Mouse (Mus musculus): ENCODE results near the gene Faf2. TPM values are rescaled to one million over a fixed set of nuclear protein-coding genes. Genes with fewer than 3 reads are reported as not detected.

Gene Faf2
- polyA plus RNA-seq, 1 experiment from 2014 or later = 94.4 TPM

- Histone ChIP-seq H3K36me3 (peaks cover 64% of the 10 kb centered on the region), H3K4me2 (no peak overlapping the region), H3K9ac (replicated peaks) (no peak overlapping the region), H3K27ac (no peak overlapping the region), H3K9me3 (no peaks in the 10 kb centered on the region), H3K4me3 (replicated peaks) (no peak overlapping the region), H3K27me3 (no peaks in the 10 kb centered on the region), H3K4me1 (replicated peaks) (peaks cover 15% of the 10 kb centered on the region)
- WGBS = 79% methylated on average over 17 of the region's 17 CpGs
- no peak for ATAC-seq (ENCODE audit: insufficient number of reproducible peaks, insufficient read depth, low FRiP score, low TSS enrichment, low read depth)
Observed at GRCm38 (mm10) chr13:54680184-54680853, 58.7 kb downstream of the Faf2 start.

- peaks cover 24% of the 10 kb centered on the region for H3K4me1 ChIP-seq (replicated peaks)
- H3K36me3 ChIP-seq = peaks cover 64% of the 10 kb centered on the region
- H3K9me3 ChIP-seq = no peaks in the 10 kb centered on the region
- ATAC-seq (ENCODE audit: insufficient number of reproducible peaks, insufficient read depth, low FRiP score, low TSS enrichment, low read depth) = no peak
- no peak overlapping the region for H3K27ac ChIP-seq
- H3K4me3 ChIP-seq (replicated peaks) = no peak overlapping the region
- H3K4me2 ChIP-seq = no peak overlapping the region
- 84% methylated on average over 8 of the region's 8 CpGs for WGBS
- H3K9ac ChIP-seq (replicated peaks) = no peak overlapping the region
- H3K27me3 ChIP-seq = no peaks in the 10 kb centered on the region
Observed at GRCm38 (mm10) chr13:54681291-54681690, 59.7 kb downstream of the Faf2 start.

GRCm38 (mm10) chr13:54683301-54683700 lies 61.7 kb downstream of the Faf2 start:
- H3K4me2 ChIP-seq = no peak overlapping the region
- no peak overlapping the region for H3K27ac ChIP-seq
- no peak for ATAC-seq (ENCODE audit: insufficient number of reproducible peaks, insufficient read depth, low FRiP score, low TSS enrichment, low read depth)
- H3K27me3 ChIP-seq = no peaks in the 10 kb centered on the region
- WGBS = 90% methylated on average over 3 of the region's 3 CpGs
- peaks cover 27% of the 10 kb centered on the region for H3K4me1 ChIP-seq (replicated peaks)
- H3K9me3 ChIP-seq = no peaks in the 10 kb centered on the region
- H3K9ac ChIP-seq (replicated peaks) = no peak overlapping the region
- H3K36me3 ChIP-seq = peaks cover 62% of the 10 kb centered on the region
- no peak overlapping the region for H3K4me3 ChIP-seq (replicated peaks)

- peaks cover 30% of the 10 kb centered on the region for H3K4me1 ChIP-seq (replicated peaks)
- 0 out of 2 replicates have a peak overlapping the region, but pooled peaks have one; percentile 3 for H3K27ac ChIP-seq
- ATAC-seq (ENCODE audit: insufficient number of reproducible peaks, insufficient read depth, low FRiP score, low TSS enrichment, low read depth) = no peak
- peak overlapping the region; percentile 82 for H3K4me2 ChIP-seq
- WGBS = 52% methylated on average over 3 of the region's 3 CpGs
- H3K36me3 ChIP-seq = peaks cover 52% of the 10 kb centered on the region
- H3K4me3 ChIP-seq (replicated peaks) = peak overlapping the region; percentile 94
- H3K27me3 ChIP-seq = no peaks in the 10 kb centered on the region
- H3K9ac ChIP-seq (replicated peaks) = no peak overlapping the region
- no peaks in the 10 kb centered on the region for H3K9me3 ChIP-seq
Observed at GRCm38 (mm10) chr13:54684140-54684896, 62.7 kb downstream of the Faf2 start.

- WGBS = 45% methylated on average over 2 of the region's 2 CpGs
- Histone ChIP-seq H3K27me3 (no peaks in the 10 kb centered on the region), H3K4me3 (replicated peaks) (peak overlapping the region; percentile 94), H3K4me2 (peak overlapping the region; percentile 82), H3K9ac (replicated peaks) (peak overlapping the region; percentile 96; the same call in 1 of the 2 replicates), H3K36me3 (peaks cover 45% of the 10 kb centered on the region), H3K9me3 (no peaks in the 10 kb centered on the region), H3K4me1 (replicated peaks) (peaks cover 30% of the 10 kb centered on the region), H3K27ac (0 out of 2 replicates have a peak overlapping the region, but pooled peaks have one; percentile 3)
- ATAC-seq (ENCODE audit: insufficient number of reproducible peaks, insufficient read depth, low FRiP score, low TSS enrichment, low read depth) = no peak
Observed at GRCm38 (mm10) chr13:54685174-54685573, 63.6 kb downstream of the Faf2 start.

- WGBS = 6% methylated on average over 19 of the region's 19 CpGs
- Histone ChIP-seq H3K27me3 (no peaks in the 10 kb centered on the region), H3K4me1 (replicated peaks) (peaks cover 30% of the 10 kb centered on the region), H3K4me3 (replicated peaks) (peak overlapping the region; percentile 94), H3K4me2 (peak overlapping the region; percentile 82), H3K36me3 (peaks cover 33% of the 10 kb centered on the region), H3K27ac (peak overlapping the region; percentile 98), H3K9me3 (no peaks in the 10 kb centered on the region), H3K9ac (replicated peaks) (peak overlapping the region; percentile 96)
- ATAC-seq (ENCODE audit: insufficient number of reproducible peaks, insufficient read depth, low FRiP score, low TSS enrichment, low read depth) = no peak
Observed at GRCm38 (mm10) chr13:54686139-54687053, 64.8 kb downstream of the Faf2 start.

- Histone ChIP-seq H3K4me3 (replicated peaks) (peak overlapping the region; percentile 94), H3K27ac (peak overlapping the region; percentile 98), H3K4me1 (replicated peaks) (peaks cover 37% of the 10 kb centered on the region), H3K9me3 (no peaks in the 10 kb centered on the region), H3K36me3 (peaks cover 26% of the 10 kb centered on the region), H3K27me3 (no peaks in the 10 kb centered on the region), H3K4me2 (peak overlapping the region; percentile 82), H3K9ac (replicated peaks) (peak overlapping the region; percentile 96)
- WGBS = under 1% methylated on average over 35 of the region's 35 CpGs
- peak; percentile 45; the same call in 1 of the 2 replicates for ATAC-seq (ENCODE audit: insufficient number of reproducible peaks, insufficient read depth, low FRiP score, low TSS enrichment, low read depth)
Observed at GRCm38 (mm10) chr13:54687096-54687495, 65.5 kb downstream of the Faf2 start.

- Histone ChIP-seq H3K4me3 (replicated peaks) (peak overlapping the region; percentile 94), H3K9ac (replicated peaks) (peak overlapping the region; percentile 96), H3K27me3 (no peaks in the 10 kb centered on the region), H3K27ac (peak overlapping the region; percentile 98), H3K36me3 (peaks cover 19% of the 10 kb centered on the region), H3K9me3 (no peaks in the 10 kb centered on the region), H3K4me1 (replicated peaks) (peaks cover 44% of the 10 kb centered on the region), H3K4me2 (peak overlapping the region; percentile 82)
- under 1% methylated on average over 81 of the region's 82 CpGs for WGBS
- ATAC-seq (ENCODE audit: insufficient number of reproducible peaks, insufficient read depth, low FRiP score, low TSS enrichment, low read depth) = peak; percentile 91
Observed at GRCm38 (mm10) chr13:54687575-54688424, 66.2 kb downstream of the Faf2 start.

GRCm38 (mm10) chr13:54690151-54690740 lies 68.7 kb downstream of the Faf2 start:
- WGBS = 96% methylated on average over 8 of the region's 8 CpGs
- Histone ChIP-seq H3K4me3 (replicated peaks) (no peak overlapping the region), H3K36me3 (no peaks in the 10 kb centered on the region; the same call in 1 of the 2 replicates), H3K4me1 (replicated peaks) (peaks cover 35% of the 10 kb centered on the region), H3K27me3 (no peaks in the 10 kb centered on the region), H3K9ac (replicated peaks) (0 out of 2 replicates have a peak overlapping the region, but pooled peaks have one; percentile 8), H3K9me3 (no peaks in the 10 kb centered on the region), H3K4me2 (no peak overlapping the region), H3K27ac (no peak overlapping the region)
- ATAC-seq (ENCODE audit: insufficient number of reproducible peaks, insufficient read depth, low FRiP score, low TSS enrichment, low read depth) = no peak

- H3K4me2 ChIP-seq = peak overlapping the region; percentile 95
Observed at GRCm38 (mm10) chr13:54691737-54692136, 70.2 kb downstream of the Faf2 start.

More at GRCm38 (mm10) chr13:54691737-54692136, 70.2 kb downstream of the Faf2 start:
- peak overlapping the region; percentile 96 for H3K4me3 ChIP-seq (replicated peaks)
- no peaks in the 10 kb centered on the region for H3K9me3 ChIP-seq
- no peak for ATAC-seq (ENCODE audit: insufficient number of reproducible peaks, insufficient read depth, low FRiP score, low TSS enrichment, low read depth)
- H3K4me1 ChIP-seq (replicated peaks) = peaks cover 22% of the 10 kb centered on the region
- H3K27me3 ChIP-seq = no peaks in the 10 kb centered on the region
- H3K36me3 ChIP-seq = no peaks in the 10 kb centered on the region; the same call in 1 of the 2 replicates
- no peak overlapping the region for H3K27ac ChIP-seq
- H3K9ac ChIP-seq (replicated peaks) = 0 out of 2 replicates have a peak overlapping the region, but pooled peaks have one; percentile 18
